Mouse (Mus musculus) kidney, adult 2 months (tissue): ENCODE data around the gene Stk24. TPM values are rescaled to one million over a fixed set of nuclear protein-coding genes. Genes with fewer than 3 reads are reported as not detected.

Experiments
- DNase-seq: peaks from one replicate; pipeline ENCODE4 v3.0.0; 2021
- H3K27ac ChIP-seq: fragments of 200-500 bp; 2 replicates; pipeline ENCODE4 v1.5.1; 2012; ENCODE audit warnings: low read depth, low read length, control low read depth, inconsistent platforms; ENCODE audit not compliant: insufficient read depth
- H3K27me3 ChIP-seq: fragments of 200-500 bp; replicated peaks from 2 replicates; pipeline ENCODE4 v1.6.1; 2012; ENCODE audit warnings: mild to moderate bottlenecking, moderate library complexity, low read length, inconsistent platforms; ENCODE audit not compliant: control insufficient read depth, insufficient read depth
- H3K36me3 ChIP-seq: fragments of 200-500 bp; 2 replicates; pipeline ENCODE4 v1.6.1; 2012; ENCODE audit warnings: mild to moderate bottlenecking, moderate library complexity, low read length, inconsistent platforms; ENCODE audit not compliant: control insufficient read depth, insufficient read depth
- H3K4me1 ChIP-seq: fragments of 200-500 bp; 2 replicates; pipeline ENCODE4 v1.6.1; 2011; ENCODE audit warnings: low read length; ENCODE audit not compliant: control insufficient read depth, insufficient read depth
- H3K4me3 ChIP-seq: fragments of 200-500 bp; 2 replicates; pipeline ENCODE4 v1.5.1; 2011; ENCODE audit warnings: mild to moderate bottlenecking, low read depth, low read length, control low read depth; ENCODE audit not compliant: insufficient read depth
- CTCF ChIP-seq: fragments of 200-500 bp; conservative IDR thresholded peaks from 2 replicates; pipeline ENCODE4 v1.5.1; 2011; ENCODE audit warnings: low read depth, mild to moderate bottlenecking, control low read depth, low read length, moderate library complexity, mixed read lengths; ENCODE audit not compliant: insufficient read depth, insufficient read length
- POLR2A ChIP-seq: fragments of 200-500 bp; IDR thresholded peaks from one replicate; pipeline ENCODE4 v1.6.1; 2011; ENCODE audit warnings: low read depth, low read length, control low read depth
- WGBS: fragments of 180-500 bp; shearing (Covaris S2); methylation state at CpG from one replicate; pipeline ENCODE4 v1.1.7; 2018; 5-methylcytosine and 5-hydroxymethylcytosine counted together
- polyA plus RNA-seq: library from polyadenylated mRNA; depleted of rRNA; stranded (reverse); fragments of >200 nt; gene quantifications from 2 replicates; pipeline ENCODE4 v1.2.3, GENCODE M21; 2012

Stk24 gene
- polyA plus RNA-seq, 1 experiment: 27.1 TPM

GRCm38 (mm10) chr14:121294484-121294883, 85.3 kb downstream of the Stk24 start:
- WGBS: 88% methylated on average over 12 of the region's 12 CpGs
- no peaks in the 10 kb centered on the region for H3K27me3 ChIP-seq
- H3K4me3 ChIP-seq: no peak overlapping the region
- no peak for TF ChIP-seq POLR2A
- no peak for TF ChIP-seq CTCF
- peaks cover 3% of the 10 kb centered on the region; the same call in 1 of the 2 replicates for H3K36me3 ChIP-seq
- peaks cover 9% of the 10 kb centered on the region for H3K4me1 ChIP-seq
- no peak overlapping the region for H3K27ac ChIP-seq
- DNase-seq: no peak

GRCm38 (mm10) chr14:121292391-121292790, 87.4 kb downstream of the Stk24 start:
- WGBS: 84% methylated on average over 3 of the region's 3 CpGs
- peaks cover 3% of the 10 kb centered on the region; the same call in 1 of the 2 replicates for H3K36me3 ChIP-seq

GRCm38 (mm10) chr14:121291881-121292280, 87.9 kb downstream of the Stk24 start:
- no peak overlapping the region for H3K4me3 ChIP-seq

More at GRCm38 (mm10) chr14:121292391-121292790, 87.4 kb downstream of the Stk24 start:
- Histone ChIP-seq H3K27ac (no peak overlapping the region), H3K4me1 (no peaks in the 10 kb centered on the region), H3K4me3 (no peak overlapping the region), H3K27me3 (no peaks in the 10 kb centered on the region)
- TF ChIP-seq CTCF: no peak
- no peak for TF ChIP-seq POLR2A
- DNase-seq: no peak

GRCm38 (mm10) chr14:121285379-121286120, 94.3 kb downstream of the Stk24 start:
- no peak for DNase-seq
- no peak overlapping the region for H3K27ac ChIP-seq
- TF ChIP-seq CTCF: no peak
- TF ChIP-seq POLR2A: no peak
- H3K36me3 ChIP-seq: no peaks in the 10 kb centered on the region
- WGBS: 89% methylated on average over 14 of the region's 14 CpGs
- no peak overlapping the region for H3K4me3 ChIP-seq
- no peaks in the 10 kb centered on the region for H3K27me3 ChIP-seq
- H3K4me1 ChIP-seq: no peaks in the 10 kb centered on the region

More at GRCm38 (mm10) chr14:121291881-121292280, 87.9 kb downstream of the Stk24 start:
- Histone ChIP-seq H3K27me3 (no peaks in the 10 kb centered on the region), H3K36me3 (peaks cover 3% of the 10 kb centered on the region; the same call in 1 of the 2 replicates), H3K4me1 (no peaks in the 10 kb centered on the region), H3K27ac (no peak overlapping the region)
- DNase-seq: no peak
- TF ChIP-seq CTCF (no peak), POLR2A (no peak)
- WGBS: 95% methylated on average over 8 of the region's 8 CpGs

- Histone ChIP-seq H3K4me3 (no peak overlapping the region), H3K36me3 (no peaks in the 10 kb centered on the region), H3K4me1 (no peaks in the 10 kb centered on the region), H3K27ac (no peak overlapping the region), H3K27me3 (no peaks in the 10 kb centered on the region)
- TF ChIP-seq CTCF (no peak), POLR2A (no peak)
- DNase-seq: peak; percentile 21
Observed at GRCm38 (mm10) chr14:121281336-121281710, 98.5 kb downstream of the Stk24 start.

GRCm38 (mm10) chr14:121280601-121281335, 99.0 kb downstream of the Stk24 start:
- Histone ChIP-seq H3K27me3 (no peaks in the 10 kb centered on the region), H3K4me3 (no peak overlapping the region), H3K36me3 (no peaks in the 10 kb centered on the region), H3K27ac (no peak overlapping the region), H3K4me1 (no peaks in the 10 kb centered on the region)
- TF ChIP-seq POLR2A: no peak
- TF ChIP-seq CTCF: no peak
- peak; percentile 40 for DNase-seq
- 53% methylated on average over 16 of the region's 16 CpGs for WGBS

GRCm38 (mm10) chr14:121279106-121279505, 100.7 kb downstream of the Stk24 start:
- WGBS: 19% methylated on average over 6 of the region's 6 CpGs
- Histone ChIP-seq H3K4me1 (no peaks in the 10 kb centered on the region), H3K27me3 (no peaks in the 10 kb centered on the region), H3K27ac (no peak overlapping the region), H3K36me3 (no peaks in the 10 kb centered on the region), H3K4me3 (no peak overlapping the region)
- TF ChIP-seq POLR2A (no peak), CTCF (peak; percentile 94)
- peak; percentile 84 for DNase-seq
